Mouse (Mus musculus): ENCODE measurements around the gene Vps16.
A peak's percentile ranks its signal among the peaks of the same experiment; 100 is the strongest.

Vps16 gene

DNA sequence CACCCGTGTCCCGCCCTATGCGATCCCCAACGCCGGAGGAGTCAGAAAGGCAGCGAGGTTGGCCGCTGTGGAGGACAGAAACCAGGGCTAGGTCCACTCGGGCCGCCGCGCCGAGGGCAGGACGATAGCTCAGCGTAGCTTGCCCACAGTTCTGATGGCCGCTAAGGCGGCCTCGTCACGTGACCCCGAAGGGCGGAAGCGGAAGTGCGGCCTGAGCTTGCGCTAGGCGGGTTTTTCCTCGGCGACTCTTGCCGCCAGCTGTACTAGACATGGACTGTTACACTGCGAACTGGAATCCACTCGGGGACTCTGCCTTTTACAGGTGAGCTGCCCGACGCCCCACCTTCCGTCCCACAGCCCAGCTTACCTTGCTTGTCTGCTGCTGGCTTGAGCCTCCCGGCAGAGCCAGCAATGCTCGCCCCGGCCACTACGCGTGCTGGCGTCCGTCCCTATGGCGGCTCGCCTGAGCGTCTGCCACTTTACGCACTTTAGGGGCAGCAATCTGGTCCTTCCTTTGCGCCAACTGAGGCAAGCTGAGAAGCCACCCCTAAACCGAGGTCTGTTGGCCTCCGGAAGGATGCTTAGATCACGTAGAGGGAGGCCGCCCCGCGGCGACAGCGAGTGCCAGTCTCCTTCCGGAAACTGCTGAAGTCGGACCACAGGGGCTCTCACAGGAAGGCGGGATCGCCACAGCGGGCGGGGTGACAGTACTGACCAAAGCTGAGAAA, at the start of gene Vps16, which contains the start of gene Pced1a:
Vps16 (plus strand) TSS at position 214 of the 728 bp plus-strand sequence.
Pced1a (minus strand) TSS at position 576 of the 728 bp plus-strand sequence.
- peak; percentile 92 to 93 for DNase-seq

DNA sequence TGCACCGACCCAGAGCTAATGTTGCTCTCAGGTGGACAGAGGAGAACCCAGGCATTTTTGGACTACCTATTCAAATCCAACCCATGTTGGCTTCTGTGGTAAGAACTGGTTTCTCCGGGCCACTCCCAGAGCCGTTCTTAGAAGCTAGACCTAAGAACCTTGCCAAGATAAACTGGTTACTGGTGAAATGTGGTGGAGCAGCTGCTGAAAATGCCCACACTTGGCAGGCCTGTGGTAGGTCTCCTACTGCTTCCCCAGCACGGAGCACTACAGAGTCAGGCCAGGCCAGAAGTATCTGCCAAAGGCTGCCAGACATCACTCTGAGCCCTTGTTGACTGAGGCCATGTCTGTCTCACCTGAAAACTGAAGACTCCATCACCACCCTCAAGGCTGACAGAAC, 49.2 kb upstream of the Vps16 start:
- DNase-seq, result peak in 1 of 2 experiments; percentile 13

DNA sequence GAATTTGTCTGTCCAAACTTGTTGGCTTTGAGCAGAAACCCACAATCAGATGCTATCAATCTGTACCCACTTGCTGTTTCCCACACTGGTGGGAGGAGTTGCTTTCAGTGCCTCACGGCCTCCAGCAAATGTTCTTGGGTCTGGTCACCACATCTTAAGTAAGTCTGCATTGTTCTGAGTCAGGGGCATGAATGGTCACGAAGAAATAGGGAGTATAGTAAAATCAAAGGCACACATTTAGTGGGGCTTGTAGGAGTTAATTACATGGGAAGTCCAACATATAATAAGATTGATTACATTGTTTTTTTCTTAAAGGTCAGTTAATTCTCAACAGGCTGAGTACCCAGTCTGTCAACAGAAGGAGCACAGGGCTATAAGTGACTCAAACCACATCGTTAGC, 40.9 kb upstream of the Vps16 start:
- no peak for DNase-seq

DNA sequence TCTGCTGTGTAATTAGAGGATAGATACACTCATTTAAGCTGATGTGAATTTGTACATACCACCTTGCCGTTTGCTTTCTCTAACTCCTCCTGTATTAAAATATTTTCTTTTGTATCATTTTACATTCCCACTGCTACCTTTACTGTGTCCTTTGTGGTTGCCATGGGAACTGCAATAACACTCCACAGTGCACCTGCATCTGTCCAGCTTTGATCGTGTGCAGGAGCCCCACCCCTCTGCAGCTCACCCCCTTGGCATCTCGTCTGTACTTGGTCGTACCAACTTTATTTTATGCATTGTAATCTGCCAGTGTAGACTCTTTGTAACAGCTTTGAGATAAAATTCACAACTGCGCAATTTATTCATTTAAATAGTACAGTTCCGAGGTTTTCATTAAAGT, 40.2 kb upstream of the Vps16 start:
- no peak for DNase-seq

DNA sequence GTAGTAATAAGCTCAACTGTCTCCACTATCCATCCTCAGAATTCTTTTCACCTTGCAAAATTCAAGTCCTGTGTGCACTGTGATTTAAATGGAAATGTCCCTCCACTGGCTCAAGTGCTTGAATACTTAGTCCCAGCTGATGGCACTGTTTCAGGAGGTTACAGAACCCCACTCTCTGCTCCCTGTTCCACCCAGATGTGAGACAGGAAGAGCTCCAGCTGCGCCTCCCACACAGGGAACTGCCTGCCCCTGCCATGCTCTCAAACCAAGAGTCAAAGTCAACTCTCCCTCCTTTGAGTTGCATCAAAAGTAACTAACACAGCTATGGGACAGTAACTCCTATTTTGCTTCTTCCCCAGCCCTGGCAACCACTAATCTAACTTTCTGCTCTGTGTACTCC, 37.9 kb upstream of the Vps16 start:
- no peak for DNase-seq

DNA sequence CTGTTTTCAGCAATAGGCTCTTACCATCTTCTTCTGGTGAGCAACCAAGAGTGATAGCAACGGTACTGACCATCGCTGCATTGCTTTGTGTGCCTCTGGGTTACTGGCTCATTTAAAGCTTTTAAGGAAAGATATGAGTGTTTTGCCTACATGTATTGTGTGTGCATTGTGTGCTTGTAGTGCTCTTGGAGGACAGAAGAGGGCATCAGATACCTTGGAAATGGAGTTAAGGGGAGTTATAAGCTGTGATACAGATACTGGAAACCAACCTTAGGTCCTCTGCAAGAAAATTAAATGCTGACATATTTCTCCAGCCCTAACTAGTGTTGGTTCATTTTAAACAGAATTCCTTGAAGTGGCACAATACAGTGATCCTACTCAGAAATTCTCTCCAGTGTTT, 35.3 kb upstream of the Vps16 start:
- no peak for DNase-seq

DNA sequence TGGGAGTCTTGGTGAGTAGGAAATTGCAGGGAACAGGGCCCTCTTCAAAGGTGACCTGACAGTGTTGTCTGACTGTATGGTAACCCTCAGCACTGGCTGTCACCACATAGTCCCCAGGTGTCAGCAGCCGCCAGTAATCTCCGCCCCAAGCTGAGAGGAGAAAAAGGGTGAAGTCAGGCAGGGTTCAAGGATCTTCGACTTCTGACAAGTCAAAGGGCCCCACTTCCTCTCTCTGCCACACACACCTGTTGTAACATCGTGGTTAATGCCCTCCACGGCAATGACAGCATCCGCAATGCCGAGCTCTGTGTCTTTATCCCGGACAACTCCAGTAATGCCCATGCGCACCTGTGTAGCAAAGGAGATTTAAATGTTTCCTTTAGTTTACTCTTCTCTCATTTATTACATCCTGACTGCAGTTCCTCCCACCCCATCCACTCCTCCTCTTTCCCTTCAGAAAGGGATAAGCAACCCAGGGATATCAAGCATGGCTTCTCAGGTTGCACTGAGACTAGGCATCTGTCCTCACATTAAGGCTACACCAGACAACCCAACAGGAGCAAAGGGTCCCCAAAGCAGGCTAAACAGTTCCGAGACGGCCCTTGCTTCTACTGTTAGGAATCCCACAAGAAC, 33.0 kb upstream of the Vps16 start:
- DNase-seq, result no peak

DNA sequence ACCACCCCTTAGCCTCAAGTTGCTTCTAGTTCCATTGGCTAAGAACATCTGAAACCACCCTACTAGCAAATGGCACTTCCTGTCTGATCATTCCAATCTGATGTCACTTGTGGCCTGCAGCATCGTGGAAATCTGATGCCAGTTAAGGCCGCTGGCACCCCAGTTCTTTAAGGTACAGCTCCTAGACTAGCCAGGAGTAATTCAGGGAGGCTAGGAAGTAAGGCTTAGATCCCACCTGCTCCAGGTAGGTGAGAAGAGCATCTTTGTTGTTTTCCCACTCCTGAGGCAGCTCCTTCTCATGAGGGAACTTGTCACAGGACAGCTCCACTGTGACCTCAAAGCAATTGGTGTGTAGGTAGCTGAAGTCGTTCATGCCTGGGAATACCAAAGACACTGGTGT, 31.3 kb upstream of the Vps16 start:
- DNase-seq, result no peak

DNA sequence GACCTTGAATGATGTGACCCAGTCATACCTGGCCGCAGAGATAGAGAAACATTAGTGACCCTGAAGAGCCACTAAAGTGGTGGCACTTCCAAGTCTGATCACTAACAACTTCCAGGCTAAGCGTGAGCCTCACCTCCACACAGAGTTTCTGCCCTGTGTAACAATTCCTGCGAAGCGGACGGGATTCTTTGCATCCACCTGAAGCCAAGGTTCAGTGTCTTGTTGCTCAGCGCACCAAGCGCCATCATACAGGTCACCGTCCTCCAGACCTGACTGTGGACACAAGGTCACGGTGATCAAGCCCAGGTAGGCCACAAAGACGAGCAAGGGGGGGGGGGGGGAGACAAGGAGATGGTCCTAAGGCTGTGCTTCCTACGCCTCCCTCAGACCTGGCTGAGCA, 28.4 kb upstream of the Vps16 start:
- no peak for DNase-seq

DNA sequence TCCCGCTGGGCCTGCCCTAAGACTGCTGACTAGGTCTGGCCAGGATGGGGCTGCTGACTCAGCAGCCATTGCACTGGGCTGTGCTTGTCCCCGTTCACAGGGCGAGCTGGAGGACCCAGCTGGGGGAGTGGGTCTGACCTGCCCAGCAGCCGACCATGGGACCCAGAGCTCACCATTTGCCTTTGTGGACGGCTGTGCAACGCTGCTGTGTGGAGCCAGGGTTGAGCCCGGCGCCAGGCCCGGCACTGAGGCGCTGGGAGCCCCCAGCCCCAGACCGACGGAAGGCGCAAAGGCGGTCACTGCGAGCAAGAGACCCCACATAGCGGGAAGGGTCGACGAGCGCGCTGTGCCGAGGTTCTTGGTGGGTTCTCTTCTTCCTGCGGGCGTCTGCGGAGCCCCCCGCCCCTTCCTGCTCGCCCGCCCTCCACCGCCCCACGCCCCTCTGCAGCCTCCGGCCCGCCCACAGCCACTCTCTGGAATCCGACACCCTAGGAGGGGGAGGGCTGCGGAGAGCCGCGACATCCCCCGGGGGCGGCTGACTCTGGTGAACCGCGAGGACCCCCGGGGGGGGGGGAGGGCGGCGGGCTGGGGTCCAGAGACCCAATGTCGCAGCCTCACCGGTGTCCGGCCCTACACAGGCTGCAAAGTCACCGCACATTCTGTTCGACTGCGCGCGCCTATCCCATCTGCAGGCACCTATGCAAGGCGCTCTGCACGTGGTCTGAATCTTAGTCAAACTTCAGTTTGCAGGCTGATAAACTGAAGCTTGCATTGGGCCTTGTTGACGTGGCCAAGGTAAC, 26.8 kb upstream of the Vps16 start, which contains the start of gene Cpxm1:
Cpxm1 (minus strand) TSS at position 389 of the 800 bp plus-strand sequence.
- no peak for DNase-seq

DNA sequence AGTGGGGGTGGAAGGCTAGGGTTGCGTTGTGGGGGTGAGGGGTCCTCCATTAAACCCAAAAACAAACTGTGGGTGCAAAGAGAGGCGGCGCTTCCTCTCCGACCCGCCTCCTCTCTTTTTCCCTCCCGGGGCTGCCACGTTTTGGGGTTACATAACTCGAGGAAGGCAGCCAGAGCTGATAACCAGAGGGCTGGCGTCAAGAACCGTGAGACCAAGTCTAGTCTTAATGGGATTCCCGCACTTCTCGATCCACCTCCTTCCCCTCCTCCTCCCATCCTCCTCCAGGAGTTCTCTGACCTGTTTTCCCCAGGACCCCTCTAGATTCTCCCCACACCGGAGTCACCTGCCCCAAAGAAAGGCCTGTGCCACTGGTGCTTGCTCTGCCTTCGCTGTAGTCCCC, 26.0 kb upstream of the Vps16 start:
- DNase-seq, result no peak

DNA sequence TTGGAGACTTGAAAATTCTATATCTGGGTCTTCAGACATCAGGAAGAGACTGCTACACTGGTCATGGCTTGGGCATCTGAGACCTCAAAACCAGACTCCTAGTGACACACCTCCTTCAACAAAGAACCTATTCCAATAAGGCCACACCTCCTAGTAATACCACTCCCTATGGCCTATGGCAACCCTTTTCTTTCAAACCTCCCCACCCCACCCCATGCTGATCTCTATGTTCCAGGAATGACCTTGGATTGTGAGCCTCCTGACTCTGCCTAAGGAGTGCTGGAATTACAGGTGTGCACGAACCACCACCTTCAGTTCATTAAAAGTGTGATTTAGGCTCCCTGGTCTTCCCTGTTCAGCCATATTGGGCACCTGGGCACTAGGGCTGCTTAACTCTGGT, 24.1 kb upstream of the Vps16 start:
- DNase-seq, result no peak

DNA sequence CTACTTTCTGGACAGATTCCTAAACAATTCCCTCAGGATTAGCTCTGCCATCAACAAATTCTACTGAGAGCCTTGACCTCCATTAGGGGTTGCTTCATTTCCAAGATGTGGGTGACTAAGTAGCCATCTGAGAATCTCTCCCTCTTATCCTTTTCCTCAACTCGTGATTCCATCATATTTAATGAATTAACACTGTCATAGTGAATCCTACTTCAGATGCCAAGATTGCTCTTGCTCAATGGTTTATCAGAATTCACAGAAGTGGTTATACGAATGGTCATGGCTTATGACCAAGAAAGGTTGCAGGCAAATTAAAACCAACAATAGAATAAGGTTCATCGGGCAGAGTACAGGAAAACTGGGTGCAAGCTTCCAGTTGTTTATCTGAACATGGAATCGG, 22.2 kb upstream of the Vps16 start:
- DNase-seq, result no peak

DNA sequence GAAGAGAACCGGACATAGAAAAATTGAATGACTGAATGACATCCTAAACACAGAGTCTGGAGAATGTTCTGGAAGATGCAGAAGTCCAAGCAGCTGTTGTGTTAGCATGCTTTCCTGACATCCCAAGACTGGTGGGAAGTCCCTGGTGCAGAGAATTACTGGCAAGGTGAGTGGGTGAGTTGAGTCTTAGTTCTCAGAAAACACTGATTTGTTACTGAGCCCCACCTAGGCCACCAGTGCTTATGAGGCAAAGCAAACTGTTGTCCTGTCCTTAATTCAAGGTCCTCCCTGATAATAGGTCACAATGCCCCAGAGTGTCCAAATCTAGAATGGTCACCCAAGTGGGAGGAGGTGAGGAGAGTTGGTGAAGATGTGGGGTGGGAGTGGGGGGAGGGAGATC, 19.2 kb upstream of the Vps16 start, which contains the start of the genes Gm28372 and 1700020A23Rik:
Gm28372 (plus strand) TSS at position 301 of the 400 bp plus-strand sequence.
1700020A23Rik (plus strand) TSS at position 321 of the 400 bp plus-strand sequence.
- DNase-seq, result no peak

DNA sequence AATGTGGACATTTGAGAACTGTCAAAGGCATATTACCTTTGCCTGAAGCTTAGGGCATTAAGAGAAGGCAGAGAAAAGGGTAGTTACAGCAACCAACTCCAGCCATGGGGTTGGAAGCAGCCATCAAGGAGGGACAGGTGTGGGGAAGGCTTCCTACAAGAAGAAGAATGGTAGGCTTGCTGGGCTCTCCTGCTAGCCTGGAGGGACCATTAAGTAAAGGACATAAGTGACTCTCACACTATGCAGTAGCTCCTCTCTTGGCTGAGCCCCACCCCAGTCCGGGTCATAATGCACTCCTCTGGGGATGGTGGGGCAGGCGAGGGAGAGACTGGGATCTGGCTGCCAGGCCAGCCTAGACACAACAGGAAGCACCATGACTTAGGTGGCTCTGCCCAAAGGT, 18.0 kb upstream of the Vps16 start, which contains the start of gene Tmem239:
Tmem239 (plus strand) TSS at position 301 of the 400 bp plus-strand sequence.
- no peak for DNase-seq

DNA sequence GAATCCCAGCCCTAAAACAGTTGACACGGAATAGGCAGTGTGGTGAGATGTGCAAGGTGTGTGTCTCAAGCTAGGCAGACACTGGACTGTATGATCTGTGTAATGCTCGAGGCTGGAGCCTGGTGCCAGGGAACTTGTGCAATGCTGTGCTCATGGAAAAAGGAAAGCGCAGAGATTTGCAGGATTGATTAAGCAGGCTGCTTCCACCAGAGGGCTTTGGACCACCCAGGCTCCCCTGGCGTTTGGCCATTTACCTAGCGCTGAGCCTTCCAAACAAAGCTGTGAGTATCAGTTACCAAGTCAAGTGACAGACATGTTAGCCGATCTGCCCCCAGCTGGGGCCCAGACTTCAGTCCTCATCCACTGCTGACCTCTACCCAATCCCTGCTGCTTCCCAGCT, 15.9 kb upstream of the Vps16 start:
- DNase-seq, result no peak

DNA sequence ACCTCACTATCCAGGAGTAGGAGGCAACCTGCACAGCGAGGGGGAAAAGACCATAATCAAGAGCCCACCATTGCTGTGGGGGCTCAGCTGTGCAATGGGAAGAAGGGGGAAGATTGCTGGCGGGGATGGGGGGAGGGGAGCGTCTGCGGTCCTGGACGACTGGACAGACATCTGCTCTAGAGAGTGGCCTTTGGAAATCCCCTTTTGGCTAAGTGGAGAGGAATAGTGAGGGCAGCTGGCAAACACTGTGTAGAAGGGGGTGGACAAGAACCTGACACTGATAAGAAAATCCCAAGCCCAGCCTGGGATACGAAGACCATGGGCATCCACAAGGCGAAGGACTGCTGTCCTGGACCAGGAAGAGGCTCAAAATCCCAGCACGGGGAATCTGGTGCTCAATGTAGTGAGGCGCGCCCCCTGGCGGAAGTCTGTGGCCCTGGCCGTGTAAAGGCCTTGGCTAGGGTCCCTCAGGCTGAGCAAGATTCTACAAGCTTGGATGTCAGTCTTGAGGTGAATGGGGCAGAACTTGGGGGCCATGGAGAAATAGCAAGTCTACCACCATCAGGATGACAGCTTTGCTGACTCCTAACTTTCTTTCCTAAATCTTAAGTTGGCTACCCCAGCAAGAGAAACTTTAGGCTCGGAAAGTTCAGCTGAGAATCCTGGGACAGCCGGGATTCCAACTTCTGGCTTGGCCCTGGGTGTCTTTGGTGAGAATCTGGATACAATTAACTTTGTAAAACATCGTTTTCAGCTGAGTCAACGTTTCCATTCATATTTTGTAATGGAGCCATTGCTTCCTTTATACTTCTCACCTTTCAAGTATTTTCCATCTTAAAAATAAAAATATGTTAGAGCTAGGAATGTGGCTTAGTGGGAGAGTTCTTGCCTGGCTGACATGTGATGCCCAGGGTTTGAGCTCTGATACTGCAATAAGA, 12.3 kb upstream of the Vps16 start:
- peak; percentile 83 to 86 for DNase-seq

DNA sequence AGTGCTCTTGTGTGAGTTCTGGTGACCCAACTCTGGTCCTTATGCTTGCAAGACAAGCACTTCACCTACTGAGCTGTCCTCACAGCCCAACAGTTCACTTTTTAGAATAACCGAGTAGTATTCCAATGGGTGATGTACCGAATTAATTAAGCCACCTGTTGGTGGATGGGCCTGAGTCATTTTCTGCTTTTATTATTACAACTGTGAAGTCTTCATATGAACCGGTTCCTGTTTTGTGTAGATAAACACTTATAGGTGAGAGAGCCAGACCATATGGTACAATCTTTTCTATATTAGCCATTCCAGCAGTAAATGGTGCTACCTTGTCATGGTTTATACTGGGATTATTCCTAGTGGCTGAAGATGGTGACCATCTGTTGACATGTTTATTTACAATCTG, 11.4 kb upstream of the Vps16 start:
- no peak for DNase-seq

DNA sequence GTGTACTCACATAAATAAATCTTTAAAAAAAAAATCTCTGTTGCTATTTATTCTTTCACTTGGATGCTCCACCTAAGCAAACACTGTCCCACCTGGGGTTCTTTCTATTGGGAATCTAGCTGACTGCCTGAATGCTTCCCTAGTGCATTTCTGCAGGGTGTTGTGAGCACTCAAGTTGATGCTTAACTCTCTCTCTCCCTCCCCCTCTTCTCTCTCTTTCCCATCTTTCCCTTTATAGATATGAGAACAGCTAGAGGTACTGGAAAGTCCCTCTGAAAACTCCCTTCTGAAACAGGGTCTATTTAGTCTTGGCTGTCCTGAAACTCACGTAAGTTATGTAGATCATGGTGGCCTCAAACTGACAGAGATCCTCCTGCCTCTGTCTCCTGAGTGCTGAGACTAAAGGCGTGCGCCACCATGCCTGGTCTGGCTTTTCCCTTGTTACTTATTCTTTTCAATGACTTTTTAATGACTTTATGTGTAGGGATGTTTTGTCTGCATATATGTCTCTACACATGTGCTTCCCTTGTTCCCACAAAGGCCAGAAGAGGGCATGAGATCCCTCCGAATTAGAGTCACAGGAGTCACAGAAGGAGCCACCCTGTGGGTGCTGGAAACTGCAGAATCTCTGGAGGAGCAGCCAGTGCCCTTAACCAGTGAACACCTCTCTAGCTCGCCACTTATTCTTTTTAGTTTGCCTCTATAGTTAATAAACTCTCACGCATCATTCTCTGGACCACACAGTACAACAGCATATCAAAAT, 9.9 kb upstream of the Vps16 start:
- DNase-seq, result no peak

DNA sequence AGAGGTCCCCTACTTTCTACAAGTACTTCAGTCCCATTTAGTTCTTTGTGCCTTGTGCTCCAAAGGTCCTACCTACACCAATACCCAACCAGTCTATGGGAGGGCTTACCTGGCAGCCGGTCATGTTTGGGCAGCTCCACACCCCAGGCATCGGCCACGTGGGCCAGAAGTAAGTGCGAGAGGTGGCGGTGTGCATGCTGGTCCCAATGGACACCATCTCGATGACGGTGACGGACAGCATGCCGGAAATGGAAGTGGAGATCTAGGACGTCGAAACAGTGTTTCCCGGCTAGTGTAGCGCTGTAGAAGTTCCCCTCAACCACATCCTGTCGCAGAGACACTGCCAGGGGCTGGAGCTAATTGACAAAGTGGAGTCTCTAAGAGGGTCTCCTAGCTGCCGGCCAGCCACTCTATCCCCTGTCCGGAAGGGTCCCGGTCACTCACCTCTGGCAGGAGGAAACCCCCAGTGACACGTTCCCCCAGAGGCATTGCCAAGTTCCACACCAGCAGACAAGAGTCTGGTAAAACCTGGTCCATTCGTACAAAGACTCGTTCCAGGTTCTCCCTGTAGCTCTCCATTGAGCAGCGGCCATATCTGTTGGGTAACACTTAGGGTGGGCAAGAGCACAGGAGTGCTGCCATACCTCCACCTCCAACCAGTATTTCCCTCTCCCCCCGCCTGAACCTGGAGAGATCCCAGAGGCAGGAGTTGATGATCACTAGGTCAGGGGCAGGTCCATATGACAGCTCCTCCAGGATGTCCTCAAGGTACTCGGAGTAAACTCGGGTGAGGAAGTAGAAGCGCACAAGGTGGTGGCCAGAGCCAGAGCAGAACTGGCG, 2.1 kb upstream of the Vps16 start:
- DNase-seq, result peak in 1 of 2 experiments; percentile 16

Data from cerebellum, postnatal 36 days (tissue).